Mouse (Mus musculus) layer of hippocampus, adult 9-10 months (tissue): ENCODE data around the gene Myh9.
"Not testable (repeated sequence)": the region's sequence is repeated elsewhere in the genome, so short reads cannot be mapped to it uniquely, and the experiment has no call there.

Experiments used
- DNase-seq: peaks from one replicate; pipeline ENCODE4 v3.0.0; 2022; ENCODE audit warnings: low spot score

Myh9 gene

GRCm38 (mm10) chr15:77755132-77755531 is 86.8 kb downstream of the Myh9 start:
- DNase-seq: no peak

- no peak for DNase-seq
Observed at GRCm38 (mm10) chr15:77752443-77752842, 89.5 kb downstream of the Myh9 start.

GRCm38 (mm10) chr15:77750461-77750860 is 91.5 kb downstream of the Myh9 start:
- no peak for DNase-seq

DNA sequence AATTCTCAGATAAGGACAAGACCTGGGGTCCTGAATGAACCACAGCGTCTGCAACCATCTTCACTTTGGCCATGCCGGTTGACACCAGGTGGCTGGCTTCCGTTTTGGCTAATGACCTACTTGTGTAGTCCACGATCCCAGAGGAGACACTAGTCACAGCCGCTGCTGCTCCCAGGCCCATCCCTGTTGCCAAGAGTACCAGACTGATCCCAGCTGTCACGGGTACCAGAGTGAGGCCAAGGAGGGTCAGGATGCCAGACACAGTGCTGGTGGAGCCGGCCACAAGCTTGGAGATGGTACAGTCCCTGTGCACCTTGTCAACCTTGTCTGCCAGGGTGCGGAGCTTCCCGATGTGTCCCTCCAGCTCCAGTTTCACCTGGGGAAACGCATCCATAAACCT is 92.3 kb downstream of the Myh9 start:
- DNase-seq: no peak

GRCm38 (mm10) chr15:77748414-77748813 is 93.6 kb downstream of the Myh9 start:
- no peak for DNase-seq

DNA sequence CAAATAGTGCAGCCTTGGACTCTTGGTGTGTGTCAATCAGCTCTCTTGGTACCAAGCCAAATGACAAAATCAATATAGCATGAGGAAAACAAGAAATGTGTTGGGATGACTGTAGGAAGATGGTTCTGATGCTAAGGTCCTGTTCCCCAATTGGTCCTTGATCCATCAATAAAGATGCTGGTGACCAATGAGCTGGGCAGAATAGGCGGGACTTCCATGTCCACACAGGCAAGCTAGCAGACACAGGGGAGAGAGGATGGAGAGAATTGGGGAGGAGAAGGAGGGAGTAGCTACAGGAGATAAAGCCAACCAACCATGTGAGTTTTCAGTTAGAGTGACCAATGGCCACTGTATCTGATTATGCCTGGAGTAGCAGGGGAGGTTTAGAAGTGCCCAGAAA is 95.6 kb downstream of the Myh9 start:
- DNase-seq: no peak

DNA sequence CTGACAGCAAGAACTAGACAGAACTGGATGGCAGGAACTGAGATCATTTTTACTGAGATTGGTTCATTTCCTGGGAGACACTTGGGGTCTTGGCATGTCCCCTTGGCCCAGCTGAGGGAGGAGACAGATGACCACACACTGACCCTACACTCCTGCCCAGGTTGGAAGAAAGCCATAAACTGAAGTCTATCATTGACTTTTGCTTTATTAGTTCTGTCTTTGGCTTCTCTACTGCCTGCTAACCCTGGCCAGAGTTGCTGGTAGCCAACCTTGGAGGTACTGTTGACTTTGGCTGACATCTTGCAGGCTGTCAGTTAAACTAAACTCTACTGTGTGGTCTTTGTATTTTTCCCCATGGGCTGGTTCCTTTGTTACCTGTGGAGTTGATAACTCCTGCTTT is 96.9 kb downstream of the Myh9 start:
- no peak for DNase-seq

DNA sequence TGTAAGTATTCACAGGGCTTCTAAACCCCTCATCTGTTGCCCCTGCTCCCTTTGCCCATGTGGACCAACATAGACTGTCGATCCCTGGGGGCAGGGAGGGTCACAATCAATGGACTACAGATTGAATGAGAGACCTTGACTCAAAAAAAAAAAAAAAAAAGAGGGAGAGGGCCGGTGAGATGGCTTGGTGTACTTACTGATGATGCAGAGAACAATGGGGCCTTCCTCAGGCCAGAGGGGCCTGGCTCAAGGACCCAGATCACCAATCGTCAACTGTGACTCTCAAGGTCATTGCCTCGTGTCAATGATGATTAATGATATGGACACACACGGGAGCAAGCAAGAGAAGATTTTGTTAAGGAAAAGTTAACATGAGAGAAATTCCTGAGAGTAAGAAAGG is 97.3 kb downstream of the Myh9 start:
- no peak for DNase-seq

DNA sequence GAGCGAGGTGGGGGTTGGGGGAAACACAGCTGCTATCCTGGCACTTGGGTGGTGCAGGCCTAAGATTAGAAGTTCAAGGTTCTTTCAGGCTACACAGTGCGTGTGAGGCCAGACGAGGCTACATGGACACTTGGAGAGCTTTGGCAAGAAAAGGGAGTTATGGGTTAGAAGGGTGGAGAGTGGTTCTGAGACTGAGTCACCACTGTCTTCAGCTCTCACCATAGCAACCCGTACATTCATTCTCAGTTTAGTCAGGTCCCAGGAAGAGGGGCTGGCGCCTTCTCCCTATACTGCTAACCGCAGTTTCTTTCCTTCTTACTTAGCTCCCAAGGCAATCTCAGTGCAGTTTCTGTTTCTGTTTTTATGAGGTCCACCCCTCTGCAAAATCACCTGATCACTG is 100.4 kb downstream of the Myh9 start:
- not testable (repeated sequence) for DNase-seq

DNA sequence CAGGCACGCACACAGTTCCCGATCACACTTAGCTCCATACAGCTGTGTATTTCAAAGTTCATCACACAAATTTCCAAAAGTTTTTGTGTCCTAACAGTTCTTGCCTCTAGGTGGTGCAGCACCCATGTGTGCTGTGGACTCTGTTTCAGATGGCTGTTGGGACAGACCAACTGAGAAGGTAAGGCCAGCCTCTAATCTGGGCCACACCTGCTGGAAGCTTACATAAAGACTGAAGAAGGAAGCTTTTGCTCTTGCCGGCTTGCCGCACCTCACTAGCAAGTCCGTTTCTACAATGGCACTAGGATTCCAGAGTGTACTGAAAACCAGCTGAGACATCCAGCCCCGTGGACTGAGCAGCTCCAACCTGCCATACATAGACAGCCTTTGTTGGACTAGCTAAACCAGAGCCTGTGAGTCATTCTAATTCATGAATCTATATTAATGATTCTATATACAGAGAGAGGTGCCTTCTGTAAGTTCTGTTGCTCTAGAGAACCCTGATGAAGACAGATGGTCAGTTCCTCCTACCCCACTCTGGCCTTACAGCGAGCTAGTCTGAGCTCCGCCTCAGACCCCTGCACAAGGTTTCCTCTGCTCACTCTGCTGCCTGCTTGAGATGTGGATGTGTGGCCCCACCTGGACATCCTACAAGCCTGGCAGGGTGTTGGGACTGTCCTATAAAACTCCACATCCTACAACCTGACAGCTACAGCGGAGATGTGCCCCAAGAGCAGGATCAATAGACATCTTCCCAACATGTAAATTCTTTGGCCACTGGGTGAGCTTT is 101.3 kb downstream of the Myh9 start:
- no peak for DNase-seq

- DNase-seq: not testable (repeated sequence)
Observed at GRCm38 (mm10) chr15:77733903-77734302, 108.1 kb downstream of the Myh9 start.

DNA sequence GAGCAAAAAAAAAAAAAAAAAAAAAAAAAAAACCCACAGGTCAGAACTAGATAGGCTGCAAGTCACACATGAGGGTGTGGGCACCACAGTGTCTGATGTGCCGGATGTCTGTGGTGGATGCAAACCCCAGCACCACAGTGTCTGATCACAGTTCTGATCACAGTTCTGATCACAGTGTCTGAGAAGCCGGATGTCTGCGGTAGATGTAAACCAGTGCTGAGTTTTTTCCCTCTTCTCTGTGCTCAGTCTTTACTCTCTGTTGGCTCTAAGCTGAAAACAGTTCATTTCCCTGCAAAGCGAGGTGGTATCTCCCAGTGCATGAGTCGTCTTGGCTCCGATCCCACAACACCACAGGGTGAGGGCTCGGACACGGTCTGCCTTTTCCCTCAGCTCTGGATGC is 108.6 kb downstream of the Myh9 start:
- DNase-seq: not testable (repeated sequence)

DNA sequence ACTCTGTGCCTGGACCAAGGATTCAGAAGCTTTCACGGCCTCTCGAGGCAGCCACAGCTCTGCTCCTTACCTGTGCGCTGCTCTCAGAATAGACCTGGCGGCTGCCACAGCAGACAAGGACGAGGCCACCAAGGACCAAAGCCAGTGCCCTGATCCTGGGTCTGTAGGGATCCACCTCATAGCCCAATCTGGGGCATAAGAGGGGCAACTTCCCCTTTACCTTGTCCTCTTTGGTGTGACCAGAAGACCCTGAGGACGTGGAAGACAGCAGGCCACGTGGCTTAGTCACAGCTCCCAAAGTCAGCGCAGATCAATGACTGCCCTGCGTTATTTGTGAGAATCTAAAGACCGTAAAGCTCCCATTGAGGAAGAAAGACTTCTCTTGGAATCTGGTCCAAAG is 109.1 kb downstream of the Myh9 start:
- DNase-seq: not testable (repeated sequence)

GRCm38 (mm10) chr15:77731605-77732004 is 110.4 kb downstream of the Myh9 start:
- no peak for DNase-seq

DNA sequence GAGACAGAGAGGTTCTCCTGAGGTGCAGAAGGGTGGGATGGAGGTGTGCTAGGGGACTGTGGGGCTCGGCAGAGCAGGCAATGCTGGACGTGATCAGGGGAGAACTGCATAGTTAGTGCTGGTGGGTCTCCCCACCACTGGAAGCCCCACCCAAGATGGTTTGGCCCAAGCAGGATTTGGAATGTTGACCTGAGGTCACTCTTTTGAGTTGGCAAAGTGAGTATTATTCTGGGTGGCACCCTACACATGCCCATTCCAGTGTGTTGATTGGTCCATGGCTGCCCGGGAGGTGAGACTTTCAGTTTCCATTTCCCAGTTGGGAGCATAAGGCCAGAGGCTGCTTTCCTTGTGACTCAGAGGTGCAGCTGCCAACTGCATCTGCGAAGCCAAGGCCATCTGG is 113.2 kb downstream of the Myh9 start, which contains the start of gene Apol9b:
Gene Apol9b, plus strand, starts transcription at position 301 of the 400 bp plus-strand sequence.
- DNase-seq: not testable (repeated sequence)

- not testable (repeated sequence) for DNase-seq
Observed at GRCm38 (mm10) chr15:77727745-77728144, 114.2 kb downstream of the Myh9 start.

DNA sequence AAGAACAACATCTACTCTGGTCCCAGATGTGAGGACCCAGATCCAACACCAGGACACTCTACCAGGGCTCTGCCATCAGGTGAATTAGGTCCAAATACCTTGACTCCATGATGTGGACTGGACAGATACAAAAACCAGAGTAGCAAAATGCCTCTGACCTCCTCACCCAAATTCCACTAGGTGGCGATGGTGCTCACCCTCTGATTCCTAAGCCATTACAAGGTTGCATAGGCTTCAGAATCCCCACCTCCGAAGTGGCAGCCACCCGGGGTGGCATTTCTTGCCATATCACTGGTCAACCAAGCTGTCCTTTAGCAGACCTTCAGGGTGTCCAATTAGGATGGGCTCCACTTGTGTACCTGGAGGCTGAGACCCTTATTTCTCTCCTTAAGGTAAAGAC is 114.8 kb downstream of the Myh9 start:
- DNase-seq: not testable (repeated sequence)

DNA sequence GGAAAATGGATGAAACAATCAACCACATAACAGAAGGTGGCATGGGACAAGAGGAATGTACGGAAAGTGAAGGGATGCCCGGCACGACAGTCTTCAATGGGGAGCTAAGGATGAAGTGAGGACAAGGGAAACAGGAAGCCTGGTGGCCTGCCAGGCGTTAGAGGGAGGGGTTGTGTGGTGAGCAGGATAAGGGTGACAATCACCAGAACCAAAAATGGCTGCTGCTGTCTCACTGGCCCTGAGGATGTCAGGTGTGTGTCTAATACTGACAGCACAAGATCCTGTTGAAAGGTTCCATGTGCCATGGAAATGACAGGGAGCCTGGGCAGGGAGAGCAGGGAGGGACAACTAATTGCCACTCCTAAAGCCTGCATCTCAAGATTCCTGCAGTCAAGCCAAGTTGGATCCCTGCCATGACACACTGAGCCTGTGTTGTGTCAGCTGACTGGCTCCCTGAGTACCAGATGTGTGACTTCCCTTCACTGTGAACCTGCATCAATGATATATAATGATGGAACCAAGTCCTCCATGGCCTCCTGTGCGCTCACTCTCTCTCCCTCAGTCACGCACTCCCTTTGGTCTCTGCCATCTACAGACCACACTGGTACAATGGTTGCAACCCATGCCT is 116.5 kb downstream of the Myh9 start:
- DNase-seq: not testable (repeated sequence)

DNA sequence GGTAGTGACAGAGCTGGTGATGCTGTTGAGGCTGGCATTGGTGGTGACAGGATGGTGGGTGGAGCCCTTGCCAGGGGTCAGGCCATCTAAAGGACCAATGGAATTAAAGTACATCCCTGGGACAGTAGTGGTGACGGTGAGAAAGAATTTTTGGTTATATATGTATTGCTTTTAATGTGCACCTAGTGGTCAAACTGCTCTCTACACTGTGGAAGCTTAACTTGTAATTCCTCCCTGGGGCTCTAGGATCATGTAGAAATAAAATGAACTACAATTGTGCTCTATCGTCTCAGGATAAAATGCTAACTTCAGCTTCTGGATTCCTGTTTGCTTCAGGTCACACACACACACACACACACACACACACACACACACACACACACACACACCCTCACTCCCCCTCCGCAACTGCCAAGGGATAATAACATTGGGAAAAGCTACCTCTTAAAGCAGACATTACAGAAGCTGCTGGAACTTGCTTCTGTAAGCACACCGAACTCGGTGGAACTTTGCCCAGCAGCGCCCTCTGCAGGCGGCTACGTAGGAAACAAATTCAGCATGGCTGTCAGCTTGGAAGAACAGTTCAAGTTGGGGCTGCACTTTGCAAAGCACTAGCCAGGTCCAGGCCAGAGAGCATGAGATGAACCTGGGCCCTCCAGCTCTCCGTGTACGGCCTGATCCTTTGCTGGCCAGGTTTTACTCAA is 117.6 kb downstream of the Myh9 start:
- DNase-seq: not testable (repeated sequence)

- DNase-seq: not testable (repeated sequence)
Observed at GRCm38 (mm10) chr15:77721509-77721908, 120.5 kb downstream of the Myh9 start.

- not testable (repeated sequence) for DNase-seq
Observed at GRCm38 (mm10) chr15:77718240-77718639, 123.7 kb downstream of the Myh9 start.
